Mouse (Mus musculus): ENCODE results near the gene Wnt7b. TPM values are rescaled to one million over a fixed set of nuclear protein-coding genes. Genes with fewer than 3 reads are reported as not detected.

The Wnt7b gene
- total RNA-seq, 1 experiment, result 11.2 TPM

DNA sequence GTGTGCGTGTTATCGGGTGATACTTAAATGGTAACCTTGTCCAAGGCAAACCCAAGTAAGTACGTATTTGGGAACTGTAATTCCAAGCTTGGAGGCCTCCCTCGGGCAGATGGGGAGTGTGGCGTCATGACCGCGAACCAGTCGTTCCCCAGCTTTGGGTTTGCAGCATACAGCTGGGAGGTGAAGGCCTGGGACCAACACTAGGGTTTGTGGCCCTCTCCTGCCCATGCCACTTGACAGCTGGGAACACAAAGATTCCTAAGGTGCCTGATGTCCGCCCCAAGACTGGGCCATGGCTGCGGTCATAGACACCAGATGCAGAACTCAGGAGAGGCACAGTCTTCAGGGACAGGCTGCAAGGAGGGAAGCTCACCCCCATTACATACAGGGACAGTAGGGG, 82.0 kb downstream of the Wnt7b start:
- Histone ChIP-seq H3K4me1 (ENCODE audit: control insufficient read depth in 2 of 2, insufficient read depth in 2 of 2, low read length in 2 of 2, poor library complexity in 1 of 2) (no peaks in the 10 kb centered on the region), H3K27ac (ENCODE audit: insufficient read depth, low read depth, low read length, poor library complexity, severe bottlenecking) (no peak overlapping the region), H3K9me3 (ENCODE audit: control insufficient read depth, insufficient read depth, low read depth, low read length) (no peaks in the 10 kb centered on the region), H3K36me3 (ENCODE audit: control insufficient read depth, insufficient read depth, low read length, poor library complexity, severe bottlenecking) (no peaks in the 10 kb centered on the region), H3K4me3 (ENCODE audit: insufficient read depth in 1 of 2, low read depth in 1 of 2, low read length in 2 of 2, poor library complexity in 1 of 2, severe bottlenecking in 1 of 2) (no peak overlapping the region), H3K9ac (ENCODE audit: insufficient read depth, low read depth, low read length, poor library complexity, severe bottlenecking) (no peak overlapping the region)
- DNase-seq (ENCODE audit: low read depth, low spot score), result no peak
- TF ChIP-seq HCFC1 (IDR thresholded peaks at IDR 0.05; ENCODE audit: borderline replicate concordance, insufficient read depth, low read length), result no peak
- no peak for TF ChIP-seq MAFK (IDR thresholded peaks at IDR 0.05; ENCODE audit: insufficient read depth, low read depth, low read length)
- no peak for TF ChIP-seq ZC3H11A (IDR thresholded peaks at IDR 0.05; ENCODE audit: borderline replicate concordance, low read depth, low read length)
- TF ChIP-seq CHD2 (IDR thresholded peaks at IDR 0.05; ENCODE audit: low read depth, low read length), result no peak
- TF ChIP-seq ZNF384 (IDR thresholded peaks at IDR 0.05; ENCODE audit: low read depth, low read length), result no peak
- in situ Hi-C loops (cut with MboI; ENCODE audit: low sequenced_read_pairs in 2 of 2, unreplicated experiment in 2 of 2), result no loop called here

DNA sequence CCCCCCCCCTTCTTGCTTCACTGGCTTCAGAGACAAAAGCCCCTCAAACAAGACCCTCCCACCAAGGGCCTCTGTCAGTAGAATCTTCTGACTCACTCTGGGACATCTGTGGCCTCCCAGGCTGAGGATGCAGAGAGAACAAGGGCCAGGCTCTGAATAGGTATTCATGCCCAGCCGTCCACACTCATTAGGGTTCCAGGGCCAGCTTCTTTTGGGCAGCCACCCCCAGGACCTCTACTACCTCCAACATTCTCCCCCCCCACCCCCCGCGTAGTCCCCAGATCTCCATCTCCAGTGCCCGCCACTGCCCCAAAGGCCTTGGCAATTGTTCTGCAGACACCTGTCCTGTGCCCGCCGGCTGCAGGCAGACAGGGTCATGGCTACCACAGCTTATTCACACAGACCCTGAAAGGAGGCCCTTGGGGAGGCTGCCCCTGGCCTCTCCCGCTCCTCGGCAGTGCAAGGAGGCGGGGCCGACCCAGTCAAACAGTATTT, 84.2 kb downstream of the Wnt7b start:
- H3K4me1 ChIP-seq (ENCODE audit: control insufficient read depth in 2 of 2, insufficient read depth in 2 of 2, low read length in 2 of 2, poor library complexity in 1 of 2), result peaks cover 5 to 10% of the 10 kb centered on the region in 2 experiments; a peak in 3 of 4 replicates

DNA sequence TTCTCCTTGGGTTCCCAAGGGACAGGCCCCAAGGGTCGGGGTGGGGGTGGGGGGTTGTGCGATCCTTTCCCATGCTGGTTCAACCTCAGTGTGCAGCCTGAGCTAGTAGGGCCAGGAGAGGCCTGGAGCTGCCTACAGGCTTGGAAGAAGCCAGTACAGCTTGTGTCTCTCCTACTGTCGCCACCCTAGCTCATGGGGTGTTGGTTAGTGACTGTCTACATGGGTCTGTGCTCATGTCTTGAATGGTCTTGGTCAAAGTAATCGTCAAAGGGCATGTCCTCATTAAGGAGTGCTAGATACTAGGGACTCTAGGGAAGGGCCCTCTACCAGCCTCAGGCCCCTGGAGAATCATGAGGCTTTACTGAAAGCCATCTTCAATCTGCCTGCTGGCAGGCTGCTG, 84.7 kb downstream of the Wnt7b start:
- Histone ChIP-seq H3K27ac (ENCODE audit: insufficient read depth, low read depth, low read length, poor library complexity, severe bottlenecking) (no peak overlapping the region), H3K36me3 (ENCODE audit: control insufficient read depth, insufficient read depth, low read length, poor library complexity, severe bottlenecking) (no peaks in the 10 kb centered on the region), H3K4me3 (ENCODE audit: insufficient read depth in 1 of 2, low read depth in 1 of 2, low read length in 2 of 2, poor library complexity in 1 of 2, severe bottlenecking in 1 of 2) (no peak overlapping the region), H3K9ac (ENCODE audit: insufficient read depth, low read depth, low read length, poor library complexity, severe bottlenecking) (no peak overlapping the region), H3K4me1 (ENCODE audit: control insufficient read depth in 2 of 2, insufficient read depth in 2 of 2, low read length in 2 of 2, poor library complexity in 1 of 2) (peaks cover 5 to 10% of the 10 kb centered on the region in 2 experiments; a peak in 3 of 4 replicates), H3K9me3 (ENCODE audit: control insufficient read depth, insufficient read depth, low read depth, low read length) (no peaks in the 10 kb centered on the region)
- no peak for TF ChIP-seq MAFK (IDR thresholded peaks at IDR 0.05; ENCODE audit: insufficient read depth, low read depth, low read length)
- no peak for TF ChIP-seq HCFC1 (IDR thresholded peaks at IDR 0.05; ENCODE audit: borderline replicate concordance, insufficient read depth, low read length)
- TF ChIP-seq CHD2 (IDR thresholded peaks at IDR 0.05; ENCODE audit: low read depth, low read length), result no peak
- TF ChIP-seq ZC3H11A (IDR thresholded peaks at IDR 0.05; ENCODE audit: borderline replicate concordance, low read depth, low read length), result no peak
- no peak for TF ChIP-seq ZNF384 (IDR thresholded peaks at IDR 0.05; ENCODE audit: low read depth, low read length)
- DNase-seq (ENCODE audit: low read depth, low spot score), result no peak
- in situ Hi-C loops (cut with MboI; ENCODE audit: low sequenced_read_pairs in 2 of 2, unreplicated experiment in 2 of 2), result no loop called here

More for the DNA sequence above, 84.2 kb downstream of the Wnt7b start:
- H3K9ac ChIP-seq (ENCODE audit: insufficient read depth, low read depth, low read length, poor library complexity, severe bottlenecking), result no peak overlapping the region
- H3K4me3 ChIP-seq (ENCODE audit: insufficient read depth in 1 of 2, low read depth in 1 of 2, low read length in 2 of 2, poor library complexity in 1 of 2, severe bottlenecking in 1 of 2), result no peak overlapping the region
- DNase-seq (ENCODE audit: low read depth, low spot score), result no peak
- no peak overlapping the region for H3K27ac ChIP-seq (ENCODE audit: insufficient read depth, low read depth, low read length, poor library complexity, severe bottlenecking)
- in situ Hi-C loops (cut with MboI; ENCODE audit: low sequenced_read_pairs in 2 of 2, unreplicated experiment in 2 of 2), result no loop called here
- TF ChIP-seq ZNF384 (IDR thresholded peaks at IDR 0.05; ENCODE audit: low read depth, low read length), result no peak
- TF ChIP-seq CHD2 (IDR thresholded peaks at IDR 0.05; ENCODE audit: low read depth, low read length), result no peak
- no peak for TF ChIP-seq HCFC1 (IDR thresholded peaks at IDR 0.05; ENCODE audit: borderline replicate concordance, insufficient read depth, low read length)
- no peak for TF ChIP-seq MAFK (IDR thresholded peaks at IDR 0.05; ENCODE audit: insufficient read depth, low read depth, low read length)
- TF ChIP-seq ZC3H11A (IDR thresholded peaks at IDR 0.05; ENCODE audit: borderline replicate concordance, low read depth, low read length), result no peak
- no peaks in the 10 kb centered on the region for H3K9me3 ChIP-seq (ENCODE audit: control insufficient read depth, insufficient read depth, low read depth, low read length)
- no peaks in the 10 kb centered on the region for H3K36me3 ChIP-seq (ENCODE audit: control insufficient read depth, insufficient read depth, low read length, poor library complexity, severe bottlenecking)

DNA sequence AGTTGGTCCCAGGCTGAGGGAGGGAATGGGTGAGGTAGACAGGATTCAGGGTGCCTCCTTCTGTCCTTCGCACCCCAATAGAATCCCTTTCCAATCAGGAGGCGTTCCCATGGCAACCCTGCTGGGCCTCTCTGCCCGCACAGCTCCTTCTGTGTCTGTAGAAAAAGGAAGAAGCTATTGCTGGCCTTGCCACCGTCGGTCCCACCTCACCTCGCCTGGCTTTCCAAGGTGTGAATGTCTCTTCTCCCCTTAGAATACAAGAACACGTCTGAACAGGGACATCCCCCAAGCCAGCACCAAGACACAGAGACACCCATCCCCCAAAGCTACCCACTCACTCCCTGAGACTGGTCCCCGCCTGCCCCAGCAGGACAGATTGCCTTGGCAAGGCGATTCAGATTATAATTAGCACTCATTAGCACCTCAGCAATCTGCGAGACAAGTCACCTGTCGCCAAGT, 88.1 kb downstream of the Wnt7b start:
- Histone ChIP-seq H3K4me3 (ENCODE audit: insufficient read depth in 1 of 2, low read depth in 1 of 2, low read length in 2 of 2, poor library complexity in 1 of 2, severe bottlenecking in 1 of 2) (no peak overlapping the region), H3K9ac (ENCODE audit: insufficient read depth, low read depth, low read length, poor library complexity, severe bottlenecking) (no peak overlapping the region), H3K27ac (ENCODE audit: insufficient read depth, low read depth, low read length, poor library complexity, severe bottlenecking) (no peak overlapping the region), H3K36me3 (ENCODE audit: control insufficient read depth, insufficient read depth, low read length, poor library complexity, severe bottlenecking) (no peaks in the 10 kb centered on the region), H3K9me3 (ENCODE audit: control insufficient read depth, insufficient read depth, low read depth, low read length) (no peaks in the 10 kb centered on the region), H3K4me1 (ENCODE audit: control insufficient read depth in 2 of 2, insufficient read depth in 2 of 2, low read length in 2 of 2, poor library complexity in 1 of 2) (peaks cover 5 to 10% of the 10 kb centered on the region in 2 experiments; a peak in 3 of 4 replicates)
- in situ Hi-C loops (cut with MboI; ENCODE audit: low sequenced_read_pairs in 2 of 2, unreplicated experiment in 2 of 2), result no loop called here
- TF ChIP-seq MAFK (IDR thresholded peaks at IDR 0.05; ENCODE audit: insufficient read depth, low read depth, low read length) (no peak), ZC3H11A (IDR thresholded peaks at IDR 0.05; ENCODE audit: borderline replicate concordance, low read depth, low read length) (no peak), HCFC1 (IDR thresholded peaks at IDR 0.05; ENCODE audit: borderline replicate concordance, insufficient read depth, low read length) (no peak), ZNF384 (IDR thresholded peaks at IDR 0.05; ENCODE audit: low read depth, low read length) (no peak), CHD2 (IDR thresholded peaks at IDR 0.05; ENCODE audit: low read depth, low read length) (no peak)
- DNase-seq (ENCODE audit: low read depth, low spot score), result no peak
